Mouse (Mus musculus) lung, adult 2 months (tissue): ENCODE measurements around the gene Josd1.

Source experiments
- CTCF ChIP-seq: fragments of 200-500 bp; IDR thresholded peaks from 2 replicates; pipeline ENCODE4 v1.5.1; 2011; ENCODE audit warnings: mild to moderate bottlenecking, low read length, control low read depth; ENCODE audit not compliant: insufficient read depth
- POLR2A ChIP-seq: fragments of 200-500 bp; IDR thresholded peaks from 2 replicates; pipeline ENCODE4 v1.6.1; 2011; ENCODE audit warnings: low read depth, mild to moderate bottlenecking, control low read depth, low read length, borderline replicate concordance; ENCODE audit errors: extremely low read depth

DNA sequence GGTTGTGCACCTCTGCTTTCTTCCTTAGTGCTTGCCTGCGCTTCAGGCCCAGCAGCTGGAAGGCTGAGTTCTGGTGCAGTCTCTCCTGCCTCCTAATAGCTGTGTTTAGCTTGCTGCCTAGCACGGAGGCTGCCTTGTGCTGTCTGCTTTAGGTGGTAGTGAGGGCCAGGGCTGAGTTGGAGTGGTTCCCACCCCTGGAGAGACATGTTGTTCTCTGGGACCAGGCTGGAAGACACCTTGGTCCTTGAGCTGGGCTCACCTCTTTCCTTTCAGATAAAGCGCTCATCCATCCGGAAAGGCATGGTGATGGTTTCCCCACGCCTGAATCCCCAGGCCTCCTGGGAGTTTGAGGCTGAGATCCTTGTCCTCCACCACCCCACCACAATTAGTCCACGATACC, 29.0 kb upstream of the Josd1 start:
- no peak for TF ChIP-seq POLR2A
- no peak for TF ChIP-seq CTCF
